Mouse (Mus musculus): ENCODE results near the gene Adgre4.

Adgre4 gene

DNA sequence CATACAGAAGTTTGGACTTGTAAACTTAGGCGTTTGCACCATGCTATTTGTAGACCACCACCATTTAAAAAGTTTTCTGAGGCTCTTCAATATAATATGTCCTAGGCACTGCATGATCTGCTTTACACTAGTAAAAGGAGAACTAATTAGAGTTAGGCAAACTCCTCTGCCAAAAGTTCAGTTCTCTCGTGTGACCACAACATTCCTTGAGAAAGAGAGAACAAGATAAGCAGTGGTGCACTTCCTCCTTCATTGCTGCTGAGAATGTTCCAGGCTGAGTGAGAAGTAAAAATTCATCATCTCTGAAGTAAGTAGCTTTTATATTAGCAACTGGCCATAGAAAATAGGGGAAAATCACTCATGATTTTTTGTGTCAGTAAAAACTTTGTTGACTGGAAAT lies at the start of gene Adgre4:
TSS of gene Adgre4 (plus strand) at position 199 of the 400 bp plus-strand sequence.
- no peak for DNase-seq (ENCODE audit: low spot score in 2 of 2)

DNA sequence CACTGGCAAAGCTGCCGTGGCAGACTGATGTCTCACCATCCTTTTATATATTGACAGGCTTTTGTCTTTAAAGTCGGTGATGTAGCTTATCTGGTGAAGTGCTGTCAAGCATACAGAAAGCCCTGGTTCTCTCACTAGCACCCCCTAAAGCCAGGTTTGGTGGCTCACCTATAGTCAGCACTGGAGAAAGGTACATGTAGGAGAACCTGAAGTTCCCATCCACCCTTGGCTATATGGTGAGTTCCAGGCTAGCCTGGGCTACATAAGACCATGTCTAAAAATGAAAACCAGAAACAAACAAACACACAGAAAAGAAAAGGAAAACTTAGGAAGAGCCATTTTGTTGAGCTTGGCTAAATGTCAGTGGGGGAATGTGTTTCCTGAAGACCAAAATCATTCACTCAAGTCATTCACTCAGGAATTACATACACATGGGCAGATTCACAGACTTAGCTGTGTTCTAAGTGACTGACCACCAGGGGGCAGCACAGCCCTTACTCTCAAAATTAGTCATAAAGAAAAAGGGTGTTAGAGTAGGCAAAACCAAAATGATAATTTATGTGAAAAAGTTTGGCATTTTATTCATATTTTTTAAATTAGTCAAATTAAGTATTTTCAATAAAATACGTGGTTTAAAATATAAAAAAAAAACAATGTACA lies 47.5 kb upstream of the Adgre4 start:
- DNase-seq (ENCODE audit: low spot score in 2 of 2) = peak; percentile 35 to 66

DNA sequence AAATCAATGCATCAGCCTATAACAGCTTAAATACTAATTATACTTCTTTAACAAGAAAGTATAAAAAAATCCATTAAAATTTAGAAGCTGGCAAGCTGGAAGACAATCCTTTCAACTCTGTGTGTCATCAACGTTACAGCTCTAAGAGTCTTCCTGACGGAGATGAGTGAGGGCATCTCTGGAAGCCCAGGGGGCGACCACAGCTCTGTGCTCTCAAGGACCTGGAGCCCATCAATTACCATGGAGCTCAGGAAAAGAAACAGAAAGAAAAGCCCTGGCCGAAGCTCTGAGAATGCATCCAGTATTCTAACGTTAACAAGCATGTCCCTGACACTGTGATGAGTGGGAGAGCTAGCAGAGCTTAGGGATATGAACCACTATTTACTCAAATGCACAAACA lies 46.9 kb upstream of the Adgre4 start:
- DNase-seq (ENCODE audit: low spot score in 2 of 2) = no peak

DNA sequence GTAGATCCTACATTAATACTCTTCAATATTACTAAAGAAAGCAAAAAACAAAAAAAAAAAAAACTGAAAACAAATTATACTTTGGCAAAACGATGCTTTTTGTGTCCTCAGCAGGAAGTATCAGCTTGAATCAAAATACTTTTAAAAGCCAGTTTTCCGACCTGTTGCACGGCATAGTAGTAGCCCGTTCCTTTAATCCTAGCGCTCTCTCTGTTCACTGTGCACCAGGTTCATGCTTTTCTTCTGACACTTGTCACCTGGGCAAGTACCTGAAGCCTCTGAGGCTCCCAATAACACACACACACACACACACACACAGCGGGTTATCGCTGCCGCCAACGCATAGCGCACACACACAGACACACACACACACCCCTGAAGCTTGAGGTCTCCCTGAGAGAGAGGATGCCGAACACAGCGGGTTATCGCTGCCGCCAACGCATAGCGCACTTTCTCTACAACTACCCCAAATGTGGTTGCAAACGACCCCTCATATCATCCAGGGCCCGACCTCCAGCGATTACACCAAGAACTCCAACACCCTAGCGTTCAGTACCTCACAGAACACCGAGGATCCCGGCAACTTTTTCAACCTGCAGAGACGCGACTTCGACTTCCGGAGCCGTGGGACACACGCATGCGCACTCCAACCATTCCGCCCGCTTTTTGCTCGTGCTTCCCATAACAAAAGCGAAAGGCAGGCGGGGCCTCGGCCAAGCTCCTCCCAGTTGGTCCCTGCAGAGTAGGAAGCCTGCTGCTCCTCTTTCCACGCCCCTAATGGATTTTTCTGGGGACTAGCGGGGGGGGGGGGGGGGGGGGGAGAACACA lies 37.6 kb upstream of the Adgre4 start, which contains the start of gene Pot1b:
TSS of gene Pot1b (minus strand) at position 645 of the 828 bp plus-strand sequence.
- DNase-seq (ENCODE audit: low spot score in 2 of 2) = peak; percentile 91 to 95

DNA sequence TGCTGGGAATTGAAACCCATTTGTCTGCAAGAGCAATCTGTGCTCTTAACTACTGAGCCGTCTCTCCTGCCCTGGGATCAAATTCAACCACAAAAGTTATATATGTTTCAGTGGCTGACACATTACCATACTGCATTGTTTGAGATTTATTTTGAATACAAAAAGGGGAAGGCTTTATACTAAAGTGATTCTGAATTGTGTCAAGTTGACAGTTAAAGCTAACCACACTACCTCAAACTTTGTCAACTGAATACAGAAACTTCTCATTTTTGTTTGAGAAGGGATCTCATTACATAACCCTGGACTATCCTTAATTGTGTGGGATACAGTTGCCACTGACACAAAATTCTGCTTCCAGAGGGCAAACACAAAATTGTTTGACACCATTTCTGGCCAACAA lies 28.5 kb upstream of the Adgre4 start:
- no peak for DNase-seq (ENCODE audit: low spot score in 2 of 2)

DNA sequence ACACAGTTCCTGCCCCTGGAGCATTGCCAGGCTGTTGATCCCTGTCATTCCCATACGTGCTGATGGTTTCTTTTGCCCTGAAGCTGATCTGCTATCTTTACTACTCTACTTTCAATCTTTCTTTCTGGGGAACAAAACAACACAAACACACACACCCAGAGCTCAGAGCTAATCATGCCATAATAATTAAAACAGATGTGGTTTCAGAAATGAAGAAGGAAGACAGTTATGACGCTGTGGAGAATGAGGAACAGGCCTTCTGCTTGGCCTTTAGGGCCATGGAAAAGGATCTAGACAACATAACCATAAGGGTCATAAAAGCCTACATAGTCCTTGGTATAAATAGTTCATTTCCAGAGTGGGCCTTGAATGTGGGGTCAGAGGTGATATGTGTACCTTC lies 27.5 kb upstream of the Adgre4 start:
- DNase-seq (ENCODE audit: low spot score in 2 of 2) = no peak

DNA sequence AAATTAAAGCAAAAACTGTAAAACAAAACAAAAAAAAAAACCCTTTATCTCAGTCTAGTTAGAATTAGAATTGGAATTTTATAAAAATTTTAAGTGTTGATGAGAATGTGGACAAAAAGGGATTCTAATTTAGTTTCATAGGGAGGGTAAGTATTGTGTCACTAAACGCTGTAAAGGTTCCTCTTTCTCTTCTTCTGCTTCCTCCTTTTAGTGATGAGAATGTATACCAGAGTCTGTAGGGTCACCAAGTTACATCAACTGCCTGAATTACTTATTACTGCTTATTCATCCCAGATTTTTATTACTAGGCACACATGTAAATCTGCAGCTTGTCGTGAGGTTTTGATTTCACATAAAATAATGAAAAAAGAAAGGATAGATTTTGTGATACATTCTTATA lies 23.6 kb upstream of the Adgre4 start:
- no peak for DNase-seq (ENCODE audit: low spot score in 2 of 2)

DNA sequence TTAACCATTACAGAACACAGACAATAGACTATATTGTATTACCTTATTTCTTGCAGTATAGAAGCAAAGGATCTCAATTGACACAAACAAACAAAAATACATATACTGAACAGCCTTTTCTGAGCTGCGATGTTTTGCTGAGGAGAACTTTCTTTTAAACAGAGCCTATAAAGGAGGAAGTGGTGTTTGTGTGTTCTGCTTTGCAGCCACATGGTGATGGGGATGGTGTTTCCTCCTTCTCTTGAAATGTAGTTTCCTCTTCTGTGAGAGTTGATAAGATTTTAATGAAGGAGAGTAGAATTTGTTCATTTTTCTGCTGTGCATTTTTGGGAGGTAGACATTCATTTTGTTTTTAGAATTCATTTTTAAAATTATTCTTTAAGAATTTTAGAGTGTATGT lies 13.1 kb upstream of the Adgre4 start:
- no peak for DNase-seq (ENCODE audit: low spot score in 2 of 2)

DNA sequence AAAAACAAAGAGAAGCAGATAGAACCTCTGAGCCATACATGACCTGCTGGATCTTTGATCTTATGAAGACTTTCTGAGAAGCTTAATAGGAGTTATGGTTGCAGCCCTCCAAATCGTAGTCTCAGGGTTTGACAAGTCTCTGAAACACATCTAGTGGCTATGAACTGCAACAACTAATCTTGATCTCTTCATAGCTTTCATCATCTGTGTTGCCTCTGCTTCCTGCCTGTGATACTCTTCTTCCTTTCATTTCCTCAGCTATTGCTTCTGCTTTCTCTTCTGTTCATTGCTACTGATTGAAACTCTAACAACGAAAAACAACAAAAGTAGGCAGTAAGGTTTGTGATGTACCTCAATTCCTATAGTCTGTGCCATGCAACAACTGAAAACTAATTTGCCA lies 1.4 kb downstream of the Adgre4 start:
- DNase-seq (ENCODE audit: low spot score in 2 of 2) = no peak

DNA sequence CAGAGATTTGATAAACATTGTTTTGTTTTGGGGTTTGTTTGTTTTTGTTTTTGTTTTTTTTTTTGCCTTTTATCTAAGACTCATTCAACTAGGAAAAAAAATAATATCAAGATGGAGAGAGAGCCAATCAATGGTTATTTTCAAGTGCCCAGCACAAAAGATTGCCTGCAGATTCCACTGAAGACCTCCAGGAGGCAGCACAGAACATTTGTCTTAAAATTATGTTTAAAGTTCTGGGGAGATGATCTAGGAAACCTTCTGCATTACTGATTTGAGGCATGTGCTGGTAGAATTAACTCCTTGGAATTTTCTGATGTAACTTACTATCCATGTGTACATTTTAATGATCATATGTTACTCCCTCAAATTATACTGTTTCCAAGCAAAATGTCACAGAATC lies 63.9 kb downstream of the Adgre4 start:
- no peak for DNase-seq (ENCODE audit: low spot score in 2 of 2)

DNA sequence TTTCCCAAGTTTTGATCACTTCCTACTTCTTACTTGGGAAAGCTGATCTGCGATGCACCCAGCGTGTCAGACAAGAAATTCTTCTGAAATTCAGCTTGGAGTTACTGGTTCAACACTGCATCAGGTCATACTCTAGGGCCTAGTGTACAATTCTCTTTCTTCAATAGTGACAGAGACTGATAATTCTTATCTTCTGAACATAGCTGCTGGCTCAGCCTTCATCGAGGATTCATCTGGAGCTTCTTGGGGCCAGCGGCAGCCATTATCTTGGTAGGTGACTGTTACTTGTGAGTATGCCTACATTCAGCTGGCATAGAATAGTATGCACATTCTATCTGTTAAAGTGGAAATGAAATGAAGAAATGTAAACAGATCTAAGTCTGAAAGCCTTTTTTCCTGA lies 67.1 kb downstream of the Adgre4 start:
- no peak for DNase-seq (ENCODE audit: low spot score in 2 of 2)

DNA sequence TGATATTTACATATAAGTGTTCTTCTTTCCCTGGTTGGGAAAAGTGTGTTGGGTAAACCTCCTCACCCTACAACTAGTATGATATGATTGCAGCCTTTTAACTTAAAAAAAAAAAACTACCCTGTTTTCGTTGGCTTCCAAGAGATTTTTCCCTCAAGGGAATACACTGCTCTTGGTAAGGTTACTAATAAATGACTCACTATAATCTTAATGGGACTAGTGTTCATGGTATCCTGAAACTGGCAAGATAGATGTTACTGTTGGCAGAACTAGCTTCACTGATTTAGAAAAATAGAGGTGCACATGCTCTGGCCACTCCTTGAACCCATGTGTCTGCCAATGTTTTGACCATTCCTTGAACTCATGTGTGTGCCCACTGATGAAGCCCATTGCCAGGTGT lies 71.8 kb downstream of the Adgre4 start:
- no peak for DNase-seq (ENCODE audit: low spot score in 2 of 2)

DNA sequence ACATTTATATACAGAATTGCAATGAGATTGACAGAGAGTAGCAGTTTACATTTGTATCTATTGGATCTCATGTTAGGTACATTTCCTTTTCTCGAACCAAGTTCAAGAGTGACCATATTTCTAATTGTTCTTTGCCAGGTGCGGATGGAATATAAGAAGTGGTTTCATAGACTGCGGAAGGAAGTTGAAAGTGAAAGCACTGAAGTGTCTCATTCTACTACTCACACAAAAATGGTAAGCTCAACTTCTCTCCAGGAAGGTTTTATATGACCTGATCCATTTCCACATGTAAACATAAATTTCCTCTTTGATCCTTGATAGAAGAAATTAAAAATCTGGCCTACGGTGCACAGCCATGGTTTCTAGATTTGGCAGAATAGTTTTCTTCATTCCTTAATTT lies 93.3 kb downstream of the Adgre4 start:
- DNase-seq (ENCODE audit: low spot score in 2 of 2) = no peak

DNA sequence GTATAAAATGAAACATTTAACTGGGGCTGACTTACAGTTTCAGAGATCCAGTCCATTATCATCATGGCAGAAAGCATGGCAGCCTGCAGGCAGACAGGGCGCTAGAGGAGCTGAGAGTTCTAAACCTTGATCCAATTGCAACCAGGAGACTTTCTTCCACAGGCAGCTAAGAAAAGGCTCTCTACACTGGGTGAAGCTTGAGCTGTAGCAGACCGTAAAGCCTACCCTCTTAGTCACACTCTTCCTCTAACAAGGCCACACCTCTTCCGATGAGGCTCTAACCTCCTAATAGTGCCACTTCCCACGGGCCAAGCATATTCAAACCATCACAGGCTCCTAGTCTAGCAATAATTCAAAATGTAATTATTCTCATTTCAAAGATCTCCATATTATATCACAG lies 127.4 kb downstream of the Adgre4 start:
- DNase-seq (ENCODE audit: low spot score in 2 of 2) = no peak

DNA sequence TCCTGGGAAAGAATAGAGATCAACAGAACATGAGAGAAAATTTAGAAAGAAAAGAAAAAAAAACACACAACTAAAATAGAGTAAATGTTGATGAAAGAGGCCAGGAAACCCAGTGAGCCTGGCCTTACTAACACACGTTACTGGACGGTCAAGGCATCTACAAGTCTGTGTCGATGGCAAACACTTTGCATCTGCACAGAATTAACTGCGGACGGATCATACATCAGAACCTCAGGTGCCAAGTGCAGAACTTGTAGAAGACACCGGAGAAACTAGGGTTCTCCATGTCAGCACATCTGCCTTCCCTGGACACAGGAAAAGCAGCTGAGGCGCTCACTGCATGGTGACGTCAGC lies 128.5 kb downstream of the Adgre4 start:
- DNase-seq (ENCODE audit: low spot score in 2 of 2) = peak in 1 of 2 experiments; percentile 10

DNA sequence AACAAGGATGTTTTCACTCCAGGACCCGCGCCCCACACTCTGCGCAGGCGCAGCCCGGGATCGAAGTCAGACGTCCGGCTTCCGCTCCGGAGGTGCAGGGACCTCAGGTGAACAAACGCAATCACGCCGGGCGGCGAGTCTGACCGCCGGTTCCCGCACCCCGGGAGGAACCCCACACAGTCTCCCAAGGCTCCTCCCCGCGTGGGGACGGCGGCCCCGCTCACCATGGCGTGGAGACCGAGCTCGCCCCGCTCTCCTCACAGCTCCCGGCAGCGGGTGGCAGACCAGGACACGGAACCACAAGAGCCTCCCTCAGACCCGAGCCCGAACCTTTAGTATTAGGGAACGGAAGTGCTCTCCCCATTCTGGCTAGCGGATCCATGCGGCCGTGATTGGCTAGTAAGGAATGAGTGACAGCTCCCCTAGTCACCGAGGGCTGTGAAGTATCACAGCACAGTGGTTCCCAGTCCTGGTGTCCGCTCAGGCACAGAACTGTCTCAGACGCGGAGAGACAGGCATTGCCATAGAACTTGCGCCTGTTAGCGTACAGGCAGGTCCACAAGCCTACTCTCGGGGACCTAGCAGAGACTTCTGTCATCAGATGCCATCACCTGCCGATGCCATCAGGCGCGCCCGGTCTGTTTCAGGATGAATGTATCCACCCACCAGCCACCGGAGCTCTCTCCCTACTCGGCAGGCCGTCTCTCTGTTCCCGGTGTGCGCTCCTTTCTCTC lies 129.0 kb downstream of the Adgre4 start, which contains the start of gene Zfp119a:
TSS of gene Zfp119a (minus strand) at position 295 of the 734 bp plus-strand sequence.
- DNase-seq (ENCODE audit: low spot score in 2 of 2) = peak; percentile 76

DNA sequence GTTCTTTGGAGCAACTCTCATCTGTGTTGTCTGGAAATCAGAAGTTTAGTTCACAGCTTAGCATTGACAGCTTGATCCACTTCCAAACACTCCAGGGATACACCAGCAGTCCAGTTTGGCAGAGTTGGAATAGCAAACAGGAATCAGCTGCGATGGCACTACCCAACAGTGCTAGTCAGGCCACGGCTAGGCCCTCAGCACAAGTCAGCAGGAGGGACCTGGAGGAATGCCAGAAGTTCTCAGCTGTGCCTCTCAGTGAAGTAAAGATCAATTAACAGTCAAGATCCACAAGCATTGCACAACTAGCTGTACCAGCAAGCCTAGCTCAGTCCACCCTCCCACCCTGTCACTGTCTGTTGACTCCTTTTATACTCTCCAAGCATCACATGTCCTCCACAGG lies 133.8 kb downstream of the Adgre4 start:
- no peak for DNase-seq (ENCODE audit: low spot score in 2 of 2)

DNA sequence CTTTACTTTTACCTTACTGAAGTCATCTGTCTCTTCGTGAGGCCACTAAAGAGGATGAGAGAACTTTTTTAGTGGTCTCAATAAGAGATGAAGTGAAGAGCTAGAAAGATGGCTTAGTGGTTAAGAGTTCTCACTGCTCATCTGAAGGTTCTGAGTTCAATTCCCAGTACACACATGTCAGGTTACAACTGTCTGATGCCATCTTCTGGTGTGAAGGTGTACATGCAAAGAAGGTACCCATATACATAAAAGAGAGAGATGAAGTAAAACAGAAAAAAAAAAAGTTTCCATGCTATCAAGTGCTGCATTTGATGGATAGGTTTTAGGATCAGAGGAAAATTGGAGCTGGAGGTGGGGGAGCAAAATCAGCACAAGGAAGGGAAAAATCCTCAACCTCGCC lies 135.1 kb downstream of the Adgre4 start:
- DNase-seq (ENCODE audit: low spot score in 2 of 2) = no peak

DNA sequence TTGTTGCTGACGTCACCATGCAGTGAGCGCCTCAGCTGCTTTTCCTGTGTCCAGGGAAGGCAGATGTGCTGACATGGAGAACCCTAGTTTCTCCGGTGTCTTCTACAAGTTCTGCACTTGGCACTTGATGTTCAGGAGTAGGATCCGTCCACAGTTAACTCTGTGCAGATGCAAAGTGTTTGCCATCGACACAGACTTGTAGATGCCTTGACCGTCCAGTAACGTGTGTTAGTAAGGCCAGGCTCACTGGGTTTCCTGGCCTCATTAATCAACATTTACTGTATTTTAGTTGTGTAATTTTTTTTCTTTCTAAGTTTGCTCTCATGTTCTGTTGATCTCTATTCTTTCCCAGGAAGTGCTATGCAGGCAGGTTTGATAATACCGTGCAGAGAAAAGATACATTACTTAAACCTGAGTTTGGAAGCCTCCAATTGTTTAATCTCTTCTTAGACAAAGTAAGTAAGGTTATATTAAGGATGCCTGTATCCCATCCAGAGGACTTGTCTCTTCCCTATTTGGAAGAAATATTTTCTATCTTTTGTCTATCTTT lies 142.7 kb downstream of the Adgre4 start:
- DNase-seq (ENCODE audit: low spot score in 2 of 2) = peak in 1 of 2 experiments; percentile 15

DNA sequence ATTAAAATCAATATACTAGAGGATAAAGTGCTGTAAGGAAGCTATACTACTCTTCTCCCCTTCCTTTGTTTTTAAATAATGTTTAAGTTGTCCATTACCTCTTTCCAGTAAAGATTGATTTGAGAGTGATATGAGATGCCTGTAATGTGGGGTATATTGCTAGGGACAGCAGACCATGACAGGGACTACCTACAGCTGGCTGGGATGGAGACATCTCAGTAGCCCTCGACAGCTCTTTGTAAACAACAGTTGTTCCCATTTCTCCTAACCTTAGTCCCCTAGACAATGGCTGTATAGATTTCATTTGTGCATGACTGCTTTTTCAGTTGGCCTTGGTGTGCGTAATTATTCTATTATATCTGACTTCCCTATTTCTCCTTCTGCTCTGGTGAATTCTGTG lies 153.3 kb downstream of the Adgre4 start:
- no peak for DNase-seq (ENCODE audit: low spot score in 2 of 2)

Data from frontal cortex, postnatal 10 days (tissue).